Mouse (Mus musculus) testis, postnatal 10 days (tissue): ENCODE data around the gene Armc3.
A peak's percentile ranks its signal among the peaks of the same experiment; 100 is the strongest.

Experiments used
- DNase-seq: peaks from one replicate; pipeline ENCODE4 v3.0.0; 2021; ENCODE audit warnings: low spot score

Gene Armc3

GRCm38 (mm10) chr2:19198452-19199365, at the start of gene Armc3:
Armc3 (plus strand) TSS chr2:19199302.
- peak; percentile 80 for DNase-seq

- DNase-seq = no peak
These were observed 46.4 kb upstream of the Armc3 start for GRCm38 (mm10) chr2:19152687-19153086.

- DNase-seq = no peak
These were observed 42.9 kb upstream of the Armc3 start for GRCm38 (mm10) chr2:19156176-19156575.

- DNase-seq = no peak
These were observed 39.6 kb upstream of the Armc3 start for GRCm38 (mm10) chr2:19159539-19159938.

GRCm38 (mm10) chr2:19160368-19161114, 38.6 kb upstream of the Armc3 start:
- no peak for DNase-seq

GRCm38 (mm10) chr2:19164234-19164633, 34.9 kb upstream of the Armc3 start:
- no peak for DNase-seq

- DNase-seq = no peak
These were observed 22.3 kb upstream of the Armc3 start for GRCm38 (mm10) chr2:19176827-19177236.

GRCm38 (mm10) chr2:19199366-19199853, 308 bp downstream of the Armc3 start:
- DNase-seq = no peak

- DNase-seq = no peak
These were observed 1.0 kb downstream of the Armc3 start for GRCm38 (mm10) chr2:19200112-19200511.

GRCm38 (mm10) chr2:19201682-19202081, 2.6 kb downstream of the Armc3 start:
- no peak for DNase-seq

GRCm38 (mm10) chr2:19234305-19234704, 35.2 kb downstream of the Armc3 start:
- no peak for DNase-seq

- no peak for DNase-seq
These were observed 36.1 kb downstream of the Armc3 start for GRCm38 (mm10) chr2:19235193-19235592.

GRCm38 (mm10) chr2:19235614-19236013, 36.5 kb downstream of the Armc3 start:
- DNase-seq = no peak

- no peak for DNase-seq
These were observed 39.7 kb downstream of the Armc3 start for GRCm38 (mm10) chr2:19238771-19239170.

GRCm38 (mm10) chr2:19249611-19250010, 50.5 kb downstream of the Armc3 start:
- DNase-seq = no peak

GRCm38 (mm10) chr2:19255037-19255436, 55.9 kb downstream of the Armc3 start:
- no peak for DNase-seq

- DNase-seq = no peak
These were observed 58.2 kb downstream of the Armc3 start for GRCm38 (mm10) chr2:19257255-19257654.

GRCm38 (mm10) chr2:19260399-19260798, 61.3 kb downstream of the Armc3 start:
- no peak for DNase-seq

- DNase-seq = no peak
These were observed 64.3 kb downstream of the Armc3 start for GRCm38 (mm10) chr2:19263375-19263774.

GRCm38 (mm10) chr2:19265834-19266233, 66.7 kb downstream of the Armc3 start:
- no peak for DNase-seq

GRCm38 (mm10) chr2:19267396-19267795, 68.3 kb downstream of the Armc3 start:
- DNase-seq = no peak

GRCm38 (mm10) chr2:19269955-19270354, 70.9 kb downstream of the Armc3 start:
- DNase-seq = no peak

- DNase-seq = no peak
These were observed 71.6 kb downstream of the Armc3 start for GRCm38 (mm10) chr2:19270709-19271120.
